Mouse (Mus musculus): ENCODE measurements around the gene Fxyd6.

Fxyd6 gene

GRCm38 (mm10) chr9:45370117-45370561, at the start of gene Fxyd6:
Gene Fxyd6 (plus strand): TSS chr9:45370185.
- DNase-seq (ENCODE audit: low read depth), result no peak

GRCm38 (mm10) chr9:45321465-45321864, 48.5 kb upstream of the Fxyd6 start:
- DNase-seq (ENCODE audit: low read depth), result no peak

- no peak for DNase-seq (ENCODE audit: low read depth)
Measured at GRCm38 (mm10) chr9:45321946-45322430, 48.0 kb upstream of the Fxyd6 start.

GRCm38 (mm10) chr9:45326390-45326789, 43.6 kb upstream of the Fxyd6 start:
- no peak for DNase-seq (ENCODE audit: low read depth)

- DNase-seq (ENCODE audit: low read depth), result no peak
Measured at GRCm38 (mm10) chr9:45328263-45328662, 41.7 kb upstream of the Fxyd6 start.

- no peak for DNase-seq (ENCODE audit: low read depth)
Measured at GRCm38 (mm10) chr9:45329577-45329976, 40.4 kb upstream of the Fxyd6 start.

- DNase-seq (ENCODE audit: low read depth), result no peak
Measured at GRCm38 (mm10) chr9:45337406-45337805, 32.6 kb upstream of the Fxyd6 start.

GRCm38 (mm10) chr9:45343066-45343465, 26.9 kb upstream of the Fxyd6 start:
- no peak for DNase-seq (ENCODE audit: low read depth)

GRCm38 (mm10) chr9:45345516-45345915, 24.5 kb upstream of the Fxyd6 start:
- DNase-seq (ENCODE audit: low read depth), result peak; percentile 12

- no peak for DNase-seq (ENCODE audit: low read depth)
Measured at GRCm38 (mm10) chr9:45346276-45346675, 23.7 kb upstream of the Fxyd6 start.

GRCm38 (mm10) chr9:45348560-45348959, 21.4 kb upstream of the Fxyd6 start:
- no peak for DNase-seq (ENCODE audit: low read depth)

GRCm38 (mm10) chr9:45349181-45349580, 20.8 kb upstream of the Fxyd6 start:
- DNase-seq (ENCODE audit: low read depth), result no peak

GRCm38 (mm10) chr9:45349851-45350250, 20.1 kb upstream of the Fxyd6 start:
- DNase-seq (ENCODE audit: low read depth), result no peak

GRCm38 (mm10) chr9:45355192-45355591, 14.8 kb upstream of the Fxyd6 start:
- DNase-seq (ENCODE audit: low read depth), result no peak

GRCm38 (mm10) chr9:45358356-45358755, 11.6 kb upstream of the Fxyd6 start:
- DNase-seq (ENCODE audit: low read depth), result no peak

GRCm38 (mm10) chr9:45362051-45362461, 7.9 kb upstream of the Fxyd6 start:
- DNase-seq (ENCODE audit: low read depth), result no peak

GRCm38 (mm10) chr9:45363639-45364214, 6.3 kb upstream of the Fxyd6 start:
- DNase-seq (ENCODE audit: low read depth), result no peak

GRCm38 (mm10) chr9:45367716-45368115, 2.3 kb upstream of the Fxyd6 start:
- no peak for DNase-seq (ENCODE audit: low read depth)

- no peak for DNase-seq (ENCODE audit: low read depth)
Measured at GRCm38 (mm10) chr9:45368341-45368901, 1.6 kb upstream of the Fxyd6 start.

- no peak for DNase-seq (ENCODE audit: low read depth)
Measured at GRCm38 (mm10) chr9:45370616-45371336, 791 bp downstream of the Fxyd6 start.

GRCm38 (mm10) chr9:45371337-45371707, 1.3 kb downstream of the Fxyd6 start:
- no peak for DNase-seq (ENCODE audit: low read depth)

- DNase-seq (ENCODE audit: low read depth), result no peak
Measured at GRCm38 (mm10) chr9:45373896-45374295, 3.9 kb downstream of the Fxyd6 start.

- DNase-seq (ENCODE audit: low read depth), result no peak
Measured at GRCm38 (mm10) chr9:45374988-45375502, 5.1 kb downstream of the Fxyd6 start.

Data from 416B (cell line).